Mouse (Mus musculus): ENCODE results near the gene Ran. TPM values are rescaled to one million over a fixed set of nuclear protein-coding genes. Genes with fewer than 3 reads are reported as not detected.

Gene Ran
- polyA plus RNA-seq, 1 experiment = 49.7 TPM

DNA sequence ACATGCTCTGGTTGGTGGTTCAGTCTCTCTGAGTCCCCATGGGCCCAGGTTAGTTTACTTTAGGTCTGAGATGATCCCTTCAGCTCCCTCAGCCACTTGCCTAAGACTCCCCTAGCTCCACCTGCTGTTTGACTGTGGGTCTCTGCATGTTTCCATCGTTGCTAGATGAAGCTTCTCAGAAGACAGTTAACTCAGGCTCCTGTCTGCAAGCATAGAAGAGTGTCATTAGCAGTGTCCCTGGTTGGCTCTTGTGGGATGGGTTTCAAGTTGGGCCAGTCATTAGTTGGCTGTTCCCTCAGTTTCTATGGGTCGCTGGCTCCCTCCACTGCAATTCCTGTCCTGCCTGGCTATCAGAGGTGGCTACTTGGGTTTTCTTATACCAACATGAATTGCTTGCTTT, 5.2 kb downstream of the Ran start:
- 60% methylated on average over 2 of the region's 2 CpGs for WGBS
- no peaks in the 10 kb centered on the region for H3K27me3 ChIP-seq (ENCODE audit: control insufficient read depth, insufficient read depth, low read length)
- TF ChIP-seq CTCF (IDR thresholded peaks at IDR 0.05; ENCODE audit: extremely low read depth, insufficient read depth, insufficient read length, insufficient replicate concordance) (no peak), POLR2A (IDR thresholded peaks at IDR 0.05; ENCODE audit: low read depth, low read length) (no peak)

DNA sequence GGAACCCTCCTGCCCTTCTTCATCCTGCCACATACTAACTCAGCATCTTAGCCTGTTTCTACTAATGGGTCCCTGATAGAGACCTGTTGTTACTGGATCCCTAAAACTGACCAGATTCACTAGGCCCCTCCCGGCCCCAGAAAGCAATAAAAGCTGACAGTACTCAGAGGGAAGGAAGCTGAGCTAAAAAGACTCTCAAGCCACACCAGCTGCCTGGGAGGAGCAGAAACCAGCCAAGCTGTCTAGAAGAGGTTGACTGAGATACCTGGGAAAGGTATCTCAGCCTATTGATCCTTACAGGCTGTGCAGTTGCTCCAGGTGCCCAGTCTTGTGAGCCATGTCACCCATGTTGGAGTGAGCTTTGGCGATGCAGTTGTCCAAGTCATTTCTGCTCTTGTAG, 5.9 kb downstream of the Ran start:
- no peaks in the 10 kb centered on the region for H3K27me3 ChIP-seq (ENCODE audit: control insufficient read depth, insufficient read depth, low read length)
- no peak overlapping the region for H3K4me3 ChIP-seq (ENCODE audit: extremely low read depth, insufficient read depth, insufficient read length)
- no peak for DNase-seq (ENCODE audit: low read depth in 1 of 2, low spot score in 2 of 2)
- TF ChIP-seq POLR2A (IDR thresholded peaks at IDR 0.05; ENCODE audit: low read depth, low read length) (no peak), CTCF (IDR thresholded peaks at IDR 0.05; ENCODE audit: extremely low read depth, insufficient read depth, insufficient read length, insufficient replicate concordance) (no peak)
- peaks cover 12% of the 10 kb centered on the region for H3K36me3 ChIP-seq (ENCODE audit: control insufficient read depth, insufficient read depth, low read length)
- WGBS = 93% methylated on average over 2 of the region's 2 CpGs
- peaks cover 3% of the 10 kb centered on the region for H3K4me1 ChIP-seq (ENCODE audit: control insufficient read depth, insufficient read depth, insufficient read length)
- no peak overlapping the region for H3K27ac ChIP-seq (ENCODE audit: insufficient read depth, low read length)

More for the DNA sequence above, 5.2 kb downstream of the Ran start:
- DNase-seq (ENCODE audit: low read depth in 1 of 2, low spot score in 2 of 2) = no peak
- peaks cover 3% of the 10 kb centered on the region for H3K4me1 ChIP-seq (ENCODE audit: control insufficient read depth, insufficient read depth, insufficient read length)
- H3K36me3 ChIP-seq (ENCODE audit: control insufficient read depth, insufficient read depth, low read length) = peaks cover 12% of the 10 kb centered on the region
- H3K4me3 ChIP-seq (ENCODE audit: extremely low read depth, insufficient read depth, insufficient read length) = no peak overlapping the region
- no peak overlapping the region for H3K27ac ChIP-seq (ENCODE audit: insufficient read depth, low read length)

DNA sequence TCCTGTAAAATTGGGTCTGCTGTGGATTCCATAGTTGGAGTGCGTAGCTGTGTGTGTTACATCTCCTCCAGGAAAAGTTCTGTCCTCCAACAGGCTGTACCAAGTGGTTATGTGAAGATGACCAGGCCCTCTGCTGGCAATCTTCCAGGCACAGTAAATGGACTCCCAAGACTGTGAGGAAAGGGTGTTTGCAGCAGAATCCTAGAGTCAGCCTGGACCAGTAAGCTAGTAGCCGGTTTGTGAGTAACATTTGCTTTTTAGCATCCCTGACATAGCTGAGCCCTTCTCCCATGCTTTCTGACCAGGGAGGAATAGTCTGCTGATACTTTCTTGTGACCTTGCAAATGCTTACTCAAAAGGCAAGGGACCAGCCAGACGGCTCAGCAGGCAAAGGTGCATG, 6.3 kb downstream of the Ran start:
- Histone ChIP-seq H3K27me3 (ENCODE audit: control insufficient read depth, insufficient read depth, low read length) (no peaks in the 10 kb centered on the region), H3K4me1 (ENCODE audit: control insufficient read depth, insufficient read depth, insufficient read length) (peaks cover 2% of the 10 kb centered on the region), H3K36me3 (ENCODE audit: control insufficient read depth, insufficient read depth, low read length) (peaks cover 12% of the 10 kb centered on the region), H3K27ac (ENCODE audit: insufficient read depth, low read length) (no peak overlapping the region), H3K4me3 (ENCODE audit: extremely low read depth, insufficient read depth, insufficient read length) (no peak overlapping the region)
- 95% methylated on average over 3 of the region's 3 CpGs for WGBS
- no peak for TF ChIP-seq CTCF (IDR thresholded peaks at IDR 0.05; ENCODE audit: extremely low read depth, insufficient read depth, insufficient read length, insufficient replicate concordance)
- TF ChIP-seq POLR2A (IDR thresholded peaks at IDR 0.05; ENCODE audit: low read depth, low read length) = no peak
- DNase-seq (ENCODE audit: low read depth in 1 of 2, low spot score in 2 of 2) = no peak

DNA sequence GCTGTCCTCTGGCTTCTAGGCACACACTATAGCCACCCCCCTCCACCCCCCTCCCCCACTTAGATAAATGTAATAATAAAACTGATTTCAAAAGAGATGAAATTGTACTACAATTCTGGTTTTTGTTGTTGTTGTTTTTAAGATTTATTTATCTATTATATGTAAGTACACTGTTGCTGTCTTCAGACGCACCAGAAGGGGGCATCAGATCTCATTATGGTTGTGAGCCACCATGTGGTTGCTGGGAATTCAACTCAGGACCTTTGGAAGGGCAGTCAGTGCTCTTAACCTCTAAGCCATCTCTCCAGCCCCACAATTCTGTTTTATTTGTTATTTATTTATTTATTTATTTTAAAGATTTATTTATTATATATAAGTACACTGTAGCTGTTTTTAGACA, 6.8 kb downstream of the Ran start:
- TF ChIP-seq CTCF (IDR thresholded peaks at IDR 0.05; ENCODE audit: extremely low read depth, insufficient read depth, insufficient read length, insufficient replicate concordance) = no peak
- TF ChIP-seq POLR2A (IDR thresholded peaks at IDR 0.05; ENCODE audit: low read depth, low read length) = no peak
- Histone ChIP-seq H3K27me3 (ENCODE audit: control insufficient read depth, insufficient read depth, low read length) (no peaks in the 10 kb centered on the region), H3K27ac (ENCODE audit: insufficient read depth, low read length) (no peak overlapping the region), H3K36me3 (ENCODE audit: control insufficient read depth, insufficient read depth, low read length) (peaks cover 11% of the 10 kb centered on the region), H3K4me3 (ENCODE audit: extremely low read depth, insufficient read depth, insufficient read length) (no peak overlapping the region), H3K4me1 (ENCODE audit: control insufficient read depth, insufficient read depth, insufficient read length) (no peaks in the 10 kb centered on the region)
- DNase-seq (ENCODE audit: low read depth in 1 of 2, low spot score in 2 of 2) = no peak
- 85% methylated on average over 1 of the region's 1 CpGs for WGBS

DNA sequence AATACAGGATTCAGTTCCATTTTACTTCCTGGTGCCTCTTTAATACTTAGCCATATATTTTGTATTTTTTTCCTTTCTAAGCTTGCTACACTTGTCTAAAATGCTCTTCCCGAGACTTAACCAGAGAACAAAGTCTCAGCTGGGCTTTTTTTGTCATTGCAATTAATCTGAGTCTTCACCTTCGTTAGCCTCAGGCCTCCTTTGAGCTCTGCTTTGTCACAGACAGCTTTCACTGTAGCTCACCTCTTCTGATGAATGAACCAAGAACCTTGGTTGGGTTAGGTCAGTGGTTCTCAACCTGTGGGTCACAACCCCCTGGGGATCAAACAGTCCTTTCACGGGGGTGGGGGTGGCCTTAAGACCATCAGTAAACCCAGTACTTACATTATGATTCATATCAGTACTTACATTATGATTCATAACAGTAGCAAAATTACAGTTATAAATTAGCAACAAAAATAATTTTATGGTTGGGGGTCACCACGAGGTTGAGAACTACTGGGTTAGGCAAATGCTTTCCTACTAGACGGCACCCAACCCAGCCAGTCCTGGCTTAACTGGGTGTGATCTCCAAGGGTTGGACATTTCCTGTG, 9.4 kb downstream of the Ran start:
- Histone ChIP-seq H3K27me3 (ENCODE audit: control insufficient read depth, insufficient read depth, low read length) (no peaks in the 10 kb centered on the region), H3K36me3 (ENCODE audit: control insufficient read depth, insufficient read depth, low read length) (peaks cover 4% of the 10 kb centered on the region; the same call in 1 of the 2 replicates), H3K4me3 (ENCODE audit: extremely low read depth, insufficient read depth, insufficient read length) (no peak overlapping the region), H3K4me1 (ENCODE audit: control insufficient read depth, insufficient read depth, insufficient read length) (no peaks in the 10 kb centered on the region), H3K27ac (ENCODE audit: insufficient read depth, low read length) (no peak overlapping the region)
- no peak for TF ChIP-seq POLR2A (IDR thresholded peaks at IDR 0.05; ENCODE audit: low read depth, low read length)
- no peak for TF ChIP-seq CTCF (IDR thresholded peaks at IDR 0.05; ENCODE audit: extremely low read depth, insufficient read depth, insufficient read length, insufficient replicate concordance)
- no peak for DNase-seq (ENCODE audit: low read depth in 1 of 2, low spot score in 2 of 2)
- 81% methylated on average over 5 of the region's 5 CpGs for whole genome bisulfite sequencing

DNA sequence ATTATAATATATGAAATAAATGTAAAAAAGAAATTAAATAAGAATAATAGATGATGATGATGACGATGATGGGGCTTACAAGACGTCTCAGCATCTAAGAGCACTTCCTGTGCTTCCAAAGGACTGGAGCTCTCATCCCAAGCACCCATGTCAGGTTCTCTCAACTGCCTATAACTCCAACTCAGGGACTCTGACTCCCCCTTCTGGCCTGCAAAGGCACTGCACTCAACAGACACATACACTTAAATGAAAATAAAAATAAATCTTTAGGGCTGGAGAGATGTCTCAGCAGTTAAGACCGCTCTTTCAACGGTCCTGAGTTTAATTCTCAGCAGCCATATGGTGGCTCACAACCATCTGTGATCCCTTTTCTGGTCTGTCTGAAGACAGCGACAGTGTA, 16.8 kb downstream of the Ran start:
- Histone ChIP-seq H3K27me3 (ENCODE audit: control insufficient read depth, insufficient read depth, low read length) (no peaks in the 10 kb centered on the region), H3K36me3 (ENCODE audit: control insufficient read depth, insufficient read depth, low read length) (no peaks in the 10 kb centered on the region), H3K4me1 (ENCODE audit: control insufficient read depth, insufficient read depth, insufficient read length) (no peaks in the 10 kb centered on the region), H3K27ac (ENCODE audit: insufficient read depth, low read length) (no peak overlapping the region), H3K4me3 (ENCODE audit: extremely low read depth, insufficient read depth, insufficient read length) (no peak overlapping the region)
- TF ChIP-seq CTCF (IDR thresholded peaks at IDR 0.05; ENCODE audit: extremely low read depth, insufficient read depth, insufficient read length, insufficient replicate concordance) (no peak), POLR2A (IDR thresholded peaks at IDR 0.05; ENCODE audit: low read depth, low read length) (no peak)
- no peak for DNase-seq (ENCODE audit: low read depth in 1 of 2, low spot score in 2 of 2)
- 88% methylated on average over 5 of the region's 5 CpGs for WGBS

DNA sequence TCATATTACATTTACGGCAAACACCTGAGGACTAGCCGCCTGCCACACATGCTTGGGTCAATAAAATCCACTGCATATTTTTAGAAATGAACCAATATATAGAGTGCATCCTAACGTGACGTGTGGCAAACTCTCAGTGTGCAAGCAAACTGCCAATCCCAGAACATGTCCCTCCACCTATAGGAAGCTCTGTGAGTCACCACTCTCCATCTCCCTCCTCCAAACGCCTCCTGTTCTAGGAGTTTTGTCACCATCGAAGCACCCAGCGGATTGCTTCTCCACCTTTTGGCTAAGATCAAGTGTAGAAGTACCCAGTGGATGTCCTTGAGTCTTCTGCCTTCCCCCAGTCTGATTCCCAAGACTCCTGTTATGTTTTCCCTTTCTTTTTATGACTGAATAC, 17.9 kb downstream of the Ran start:
- WGBS = 90% methylated on average over 7 of the region's 7 CpGs

More for the DNA sequence above, 17.9 kb downstream of the Ran start:
- Histone ChIP-seq H3K27ac (ENCODE audit: insufficient read depth, low read length) (no peak overlapping the region), H3K36me3 (ENCODE audit: control insufficient read depth, insufficient read depth, low read length) (no peaks in the 10 kb centered on the region), H3K4me1 (ENCODE audit: control insufficient read depth, insufficient read depth, insufficient read length) (no peaks in the 10 kb centered on the region), H3K27me3 (ENCODE audit: control insufficient read depth, insufficient read depth, low read length) (no peaks in the 10 kb centered on the region), H3K4me3 (ENCODE audit: extremely low read depth, insufficient read depth, insufficient read length) (no peak overlapping the region)
- no peak for TF ChIP-seq POLR2A (IDR thresholded peaks at IDR 0.05; ENCODE audit: low read depth, low read length)
- no peak for TF ChIP-seq CTCF (IDR thresholded peaks at IDR 0.05; ENCODE audit: extremely low read depth, insufficient read depth, insufficient read length, insufficient replicate concordance)
- DNase-seq (ENCODE audit: low read depth in 1 of 2, low spot score in 2 of 2) = no peak
